Mouse (Mus musculus) spleen, adult 12 weeks (tissue): ENCODE measurements around the gene Timm23.
A peak's percentile ranks its signal among the peaks of the same experiment; 100 is the strongest.
"Not testable (repeated sequence)": the region's sequence is repeated elsewhere in the genome, so short reads cannot be mapped to it uniquely, and the experiment has no call there.

ENCODE experiments used
- DNase-seq: peaks from one replicate; pipeline ENCODE4 v3.0.0; 2022; ENCODE audit warnings: low spot score

Timm23 gene

GRCm38 (mm10) chr14:32201791-32202451, at the start of gene Timm23, which contains the start of gene Parg:
Gene Timm23 (minus strand): TSS chr14:32201898.
Gene Parg (plus strand): TSS chr14:32201949.
- peak; percentile 79 for DNase-seq

- DNase-seq = no peak
These were observed 47.9 kb upstream of the Timm23 start for GRCm38 (mm10) chr14:32249616-32250015.

- no peak for DNase-seq
These were observed 44.3 kb upstream of the Timm23 start for GRCm38 (mm10) chr14:32246019-32246418.

GRCm38 (mm10) chr14:32242401-32242800, 40.7 kb upstream of the Timm23 start:
- DNase-seq = no peak

- peak; percentile 37 for DNase-seq
These were observed 27.3 kb upstream of the Timm23 start for GRCm38 (mm10) chr14:32228996-32229395.

GRCm38 (mm10) chr14:32226601-32227000, 24.9 kb upstream of the Timm23 start:
- no peak for DNase-seq

- no peak for DNase-seq
These were observed 344 bp downstream of the Timm23 start for GRCm38 (mm10) chr14:32201354-32201753.

GRCm38 (mm10) chr14:32193557-32193956, 8.1 kb downstream of the Timm23 start:
- DNase-seq = not testable (repeated sequence)

- peak; percentile 43 for DNase-seq
These were observed 9.3 kb downstream of the Timm23 start for GRCm38 (mm10) chr14:32192437-32192836.

- no peak for DNase-seq
These were observed 9.8 kb downstream of the Timm23 start for GRCm38 (mm10) chr14:32191926-32192325.

GRCm38 (mm10) chr14:32190627-32191391, 10.9 kb downstream of the Timm23 start:
- DNase-seq = no peak

- no peak for DNase-seq
These were observed 17.9 kb downstream of the Timm23 start for GRCm38 (mm10) chr14:32183846-32184245.

- no peak for DNase-seq
These were observed 20.8 kb downstream of the Timm23 start for GRCm38 (mm10) chr14:32180861-32181260.

- no peak for DNase-seq
These were observed 22.1 kb downstream of the Timm23 start for GRCm38 (mm10) chr14:32179393-32180195.

- DNase-seq = not testable (repeated sequence)
These were observed 25.1 kb downstream of the Timm23 start for GRCm38 (mm10) chr14:32176590-32176989.

GRCm38 (mm10) chr14:32175310-32175709, 26.4 kb downstream of the Timm23 start:
- DNase-seq = no peak

GRCm38 (mm10) chr14:32170137-32170536, 31.6 kb downstream of the Timm23 start:
- DNase-seq = no peak

- peak; percentile 62 for DNase-seq
These were observed 33.0 kb downstream of the Timm23 start for GRCm38 (mm10) chr14:32168653-32169231.

GRCm38 (mm10) chr14:32167326-32167725, 34.4 kb downstream of the Timm23 start:
- DNase-seq = no peak

- no peak for DNase-seq
These were observed 34.9 kb downstream of the Timm23 start for GRCm38 (mm10) chr14:32166840-32167239.

- no peak for DNase-seq
These were observed 35.6 kb downstream of the Timm23 start for GRCm38 (mm10) chr14:32166062-32166441.
